Mouse (Mus musculus) CH12.LX (cell line): ENCODE data around the gene Suco.
A peak's percentile ranks its signal among the peaks of the same experiment; 100 is the strongest.

Experiments used
- CTCF ChIP-seq, 2 experiments: IDR thresholded peaks in 1 of 2; conservative IDR thresholded peaks in 1 of 2; 2 replicates each; pipeline ENCODE4 v1.5.1; 2011 to 2012; ENCODE audit warnings: low read depth in 2 of 2, low read length in 2 of 2, improper control_type of control experiment in 1 of 2, inconsistent platforms in 1 of 2, mild to moderate bottlenecking in 1 of 2, moderate library complexity in 1 of 2
- EP300 ChIP-seq: IDR thresholded peaks from 2 replicates; pipeline ENCODE4 v1.6.1; 2011; ENCODE audit warnings: low read length, improper control_type of control experiment
- ETS1 ChIP-seq: conservative IDR thresholded peaks from 2 replicates; pipeline ENCODE4 v1.6.1; 2012; ENCODE audit warnings: low read depth, mild to moderate bottlenecking, inconsistent platforms, low read length, improper control_type of control experiment, moderate library complexity
- MAFK ChIP-seq: IDR thresholded peaks from 2 replicates; pipeline ENCODE4 v1.6.1; 2011; ENCODE audit warnings: low read length, improper control_type of control experiment; ENCODE audit not compliant: insufficient replicate concordance
- MAX ChIP-seq: IDR thresholded peaks from 2 replicates; pipeline ENCODE4 v1.6.1; 2011; ENCODE audit warnings: low read length, improper control_type of control experiment
- MEF2A ChIP-seq: IDR thresholded peaks from 2 replicates; pipeline ENCODE4 v1.6.1; 2014; ENCODE audit warnings: low read depth, mild to moderate bottlenecking, inconsistent platforms, low read length, improper control_type of control experiment, borderline replicate concordance
- PAX5 ChIP-seq: IDR thresholded peaks from 2 replicates; pipeline ENCODE4 v1.6.1; 2012; ENCODE audit warnings: low read length, inconsistent platforms, mixed read lengths
- POLR2A ChIP-seq: IDR thresholded peaks from 2 replicates; pipeline ENCODE4 v1.6.1; 2011; ENCODE audit warnings: low read depth, mild to moderate bottlenecking, improper control_type of control experiment, low read length
- SMC3 ChIP-seq: IDR thresholded peaks from 2 replicates; pipeline ENCODE4 v1.6.1; 2011; ENCODE audit warnings: low read depth, low read length, improper control_type of control experiment
- TBP ChIP-seq: conservative IDR thresholded peaks from 2 replicates; pipeline ENCODE4 v1.6.1; 2011; ENCODE audit warnings: low read depth, low read length, improper control_type of control experiment
- TCF12 ChIP-seq: IDR thresholded peaks from 2 replicates; pipeline ENCODE4 v1.6.1; 2014; ENCODE audit warnings: low read depth, mild to moderate bottlenecking, inconsistent platforms, low read length, improper control_type of control experiment
- UBTF ChIP-seq: IDR thresholded peaks from 2 replicates; pipeline ENCODE4 v1.6.1; 2012; ENCODE audit warnings: low read depth, mild to moderate bottlenecking, inconsistent platforms, low read length, improper control_type of control experiment, moderate library complexity
- USF1 ChIP-seq: IDR thresholded peaks from 2 replicates; pipeline ENCODE4 v1.6.1; 2014; ENCODE audit warnings: low read depth, mild to moderate bottlenecking, inconsistent platforms, low read length, improper control_type of control experiment

- TF ChIP-seq USF1 (no peak), SMC3 (peak; percentile 35), TBP (no peak), EP300 (peak; percentile 51; the same call in 1 of the 2 replicates), POLR2A (no peak), CTCF (conservative IDR thresholded peaks at IDR 0.05 in 1 of 2, IDR thresholded peaks at IDR 0.05 in 1 of 2; ENCODE audit: low read depth in 2 of 2, low read length in 2 of 2) (peak in 1 of 2 experiments; percentile 43; a peak in 2 of 4 replicates), TCF12 (no peak), ETS1 (peak; percentile 80), PAX5 (no peak), MAX (peak; percentile 64), MAFK (peak; percentile 9; the same call in 1 of the 2 replicates), UBTF (no peak), MEF2A (no peak)
Measured at GRCm38 (mm10) chr1:161875706-161876552, 553 bp downstream of the Suco start.
